Comparison of ENCODE assay signal across 9 mouse cellular contexts in genomic region chr12:117820138-117820858, GRCm38 (mm10). TPM values are rescaled to one million over a fixed set of nuclear protein-coding genes. Genes with fewer than 3 reads are reported as not detected.
DNase-seq lines count a peak whose midpoint lies in the region; ATAC-seq and TF ChIP-seq lines count a peak whose summit lies in the region.
"Had no signal": no experiment of that assay in that cellular context is flagged by ENCODE, and none has a peak within 500 bp of the region (broad histone marks: within the 10 kb centered on the region; RNA-seq: fewer than 3 reads in every experiment).

No protein-coding gene starts in this region.

- TF ChIP-seq CTCF in liver, embryonic 14.5 days (IDR thresholded peaks at IDR 0.05; ENCODE audit: low read depth), result peak; percentile 43; the same call in 1 of the 2 replicates
- peak; percentile 88 for TF ChIP-seq CTCF in stomach, postnatal 0 days (IDR thresholded peaks at IDR 0.05; ENCODE audit: low read depth)

- H3K9me3 ChIP-seq in heart, embryonic 12.5 days (replicated peaks), result no peaks in the 10 kb centered on the region
- no peaks in the 10 kb centered on the region for H3K9me3 ChIP-seq in liver, embryonic 14.5 days (ENCODE audit: control insufficient read depth, low read length)
- H3K9me3 ChIP-seq in stomach, postnatal 0 days (ENCODE audit: control insufficient read depth, low read length), result no peaks in the 10 kb centered on the region
- H3K9me3 ChIP-seq: heart, embryonic 15.5 days had no signal

- no peak for ATAC-seq in heart, embryonic 12.5 days (ENCODE audit: insufficient number of reproducible peaks, low FRiP score)
- ATAC-seq in common myeloid progenitor, adult 5-6 weeks (replicated peaks; ENCODE audit: low read depth, poor library complexity, severe bottlenecking), result peak; percentile 85
- no peak for ATAC-seq in liver, embryonic 14.5 days (ENCODE audit: insufficient read depth)
- ATAC-seq in stomach, postnatal 0 days (ENCODE audit: low FRiP score, low TSS enrichment), result peak; percentile 65
- no peak for ATAC-seq in erythroblast, adult 5-6 weeks (replicated peaks; ENCODE audit: low FRiP score, poor library complexity, severe bottlenecking)

- 54% methylated on average over 4 of the region's 4 CpGs for WGBS in heart, embryonic 12.5 days
- 41% methylated on average over 4 of the region's 4 CpGs for WGBS in liver, embryonic 14.5 days (ENCODE audit: insufficient replicate concordance)
- WGBS in stomach, postnatal 0 days, result 43% methylated on average over 4 of the region's 4 CpGs

- H3K9ac ChIP-seq in heart, embryonic 12.5 days, result no peak overlapping the region
- no peak overlapping the region for H3K9ac ChIP-seq in liver, embryonic 14.5 days (replicated peaks)
- H3K9ac ChIP-seq in stomach, postnatal 0 days (ENCODE audit: low read length), result no peak overlapping the region
- H3K9ac ChIP-seq: heart, embryonic 15.5 days had no signal

- H3K27ac ChIP-seq in heart, embryonic 12.5 days (ENCODE audit: poor library complexity, severe bottlenecking), result no peak overlapping the region
- no peak overlapping the region for H3K27ac ChIP-seq in liver, embryonic 14.5 days
- H3K27ac ChIP-seq in stomach, postnatal 0 days (replicated peaks), result no peak overlapping the region
- H3K27ac ChIP-seq: heart, embryonic 15.5 days had no signal

- 0 out of 2 replicates have a peak, but pooled peaks cover 3% of the 10 kb centered on the region for H3K27me3 ChIP-seq in heart, embryonic 12.5 days (replicated peaks)
- no peaks in the 10 kb centered on the region for H3K27me3 ChIP-seq in liver, embryonic 14.5 days (ENCODE audit: control insufficient read depth, insufficient read depth, low read length)
- no peaks in the 10 kb centered on the region for H3K27me3 ChIP-seq in stomach, postnatal 0 days (ENCODE audit: control insufficient read depth, insufficient read depth, low read length)
- H3K27me3 ChIP-seq: heart, embryonic 15.5 days had no signal

- no peak overlapping the region for H3K4me3 ChIP-seq in heart, embryonic 12.5 days
- no peak overlapping the region for H3K4me3 ChIP-seq in liver, embryonic 14.5 days (ENCODE audit: insufficient read depth in 1 of 2, low read depth in 2 of 2, low read length in 2 of 2)
- H3K4me3 ChIP-seq in stomach, postnatal 0 days (ENCODE audit: low read depth, low read length), result no peak overlapping the region
- H3K4me3 ChIP-seq: heart, embryonic 15.5 days had no signal

- no peaks in the 10 kb centered on the region for H3K4me1 ChIP-seq in heart, embryonic 12.5 days (replicated peaks)
- H3K4me1 ChIP-seq in liver, embryonic 14.5 days (replicated peaks; ENCODE audit: control insufficient read depth in 2 of 2, insufficient read depth in 2 of 2, low read length in 1 of 2), result no peaks in the 10 kb centered on the region
- H3K4me1 ChIP-seq in stomach, postnatal 0 days (replicated peaks; ENCODE audit: control insufficient read depth, insufficient read depth), result no peaks in the 10 kb centered on the region
- H3K4me1 ChIP-seq: heart, embryonic 15.5 days had no signal

- peak; percentile 5 to 54 for DNase-seq in heart, adult 18-20 months
- DNase-seq in A20 (ENCODE audit: low read depth, low spot score), result peak; percentile 64
- no peak for DNase-seq in liver, embryonic 14.5 days (ENCODE audit: low read depth in 3 of 3, low spot score in 3 of 3)
- DNase-seq in stomach, postnatal 0 days (ENCODE audit: low spot score), result no peak
- no peak for DNase-seq in gastrocnemius, postnatal 4 days (ENCODE audit: low spot score in 2 of 2)

- H3K36me3 ChIP-seq in heart, embryonic 12.5 days, result no peaks in the 10 kb centered on the region
- no peaks in the 10 kb centered on the region for H3K36me3 ChIP-seq in liver, embryonic 14.5 days (replicated peaks; ENCODE audit: control insufficient read depth, insufficient read depth, low read depth)
- no peaks in the 10 kb centered on the region for H3K36me3 ChIP-seq in stomach, postnatal 0 days (ENCODE audit: control insufficient read depth, insufficient read depth, low read length)
- H3K36me3 ChIP-seq: heart, embryonic 15.5 days had no signal

- no peak for TF ChIP-seq EP300 in liver, embryonic 14.5 days (IDR thresholded peaks at IDR 0.05; ENCODE audit: low read depth)
- no peak for TF ChIP-seq EP300 in stomach, postnatal 0 days (optimal IDR thresholded peaks at IDR 0.05)

- no peak overlapping the region for H3K4me2 ChIP-seq in heart, embryonic 12.5 days
- H3K4me2 ChIP-seq in liver, embryonic 14.5 days (ENCODE audit: low read depth), result no peak overlapping the region
- H3K4me2 ChIP-seq in stomach, postnatal 0 days (replicated peaks; ENCODE audit: low read depth), result no peak overlapping the region
- H3K4me2 ChIP-seq: heart, embryonic 15.5 days had no signal

RNA-seq across cellular contexts. Expression of gene Cdca7l, which starts 16.2 kb away (rescaled TPM):
- total RNA-seq in heart, adult 18-20 months (2021), result under 1 TPM; 0.22 to 0.33 TPM
- polyA plus RNA-seq in heart, embryonic 12.5 days (2016; fragmentation: Nextera tagmentation; extraction: Ambion mirVana), result 18.7 and 20.3 TPM in 2 replicates
- total RNA-seq in common myeloid progenitor, adult 5-6 weeks (2017), result 181 and 196 TPM in 2 replicates
- polyA plus RNA-seq in liver, embryonic 14.5 days (2012; rRNA removed), result 6.0 and 11.0 TPM in 2 replicates
- 15.9 and 18.8 TPM in 2 replicates for polyA plus RNA-seq in liver, embryonic 14.5 days (2014; fragmentation: Nextera tagmentation; extraction: Ambion mirVana)
- 15.1 and 15.7 TPM in 2 replicates for polyA plus RNA-seq in stomach, postnatal 0 days (2015; fragmentation: Nextera tagmentation; extraction: Ambion mirVana)
- 1 to 10 TPM; 8.1 to 8.6 TPM for total RNA-seq in gastrocnemius, postnatal 4 days (2021)
- 8.4 and 13.4 TPM in 2 replicates for total RNA-seq in erythroblast, adult 5-6 weeks (2015; ENCODE audit: low replicate concordance)
- 19.7 and 38.7 TPM in 2 replicates for total RNA-seq in erythroblast, adult 5-6 weeks (2017; ENCODE audit: low replicate concordance)

Comparison
In these comparisons a context has a peak if more than half of its experiments do, and no peak if none do; other contexts are left out.
1. DNase-seq: peak in heart, adult 18-20 months (2 of 2) and A20 (single experiment); none in liver, embryonic 14.5 days (0 of 3), stomach, postnatal 0 days (single experiment) and gastrocnemius, postnatal 4 days (0 of 2).
2. ATAC-seq: peak in common myeloid progenitor, adult 5-6 weeks (single experiment) and stomach, postnatal 0 days (single experiment); none in heart, embryonic 12.5 days (single experiment), liver, embryonic 14.5 days (single experiment) and erythroblast, adult 5-6 weeks (single experiment).
3. RNA of gene Cdca7l, which starts 16.2 kb away (total RNA-seq): 181 to 196 TPM in common myeloid progenitor, adult 5-6 weeks, 8.4 to 38.7 TPM in erythroblast, adult 5-6 weeks and 8.1 to 8.6 TPM in gastrocnemius, postnatal 4 days; 0.22 to 0.33 TPM in heart, adult 18-20 months; every median in the first group is over 4 times any median in the second.